Mouse (Mus musculus) B cell, adult (primary cell): ENCODE measurements around the gene Sertad4. TPM values are rescaled to one million over a fixed set of nuclear protein-coding genes. Genes with fewer than 3 reads are reported as not detected.

ENCODE experiments used
- total RNA-seq: library from RNA; stranded (reverse); gene quantifications from 4 replicates; pipeline ENCODE4 v1.2.4, GENCODE M21; 2023; ENCODE audit not compliant: inconsistent age

Gene Sertad4
- 0.21 to 0.83 TPM (median 0.29 TPM) in 4 replicates for total RNA-seq

GRCm38 (mm10) chr1:192855474-192856230 lies at the start of gene Sertad4:
Gene Sertad4, minus strand, starts transcription at chr1:192855756.

Other genes starting within 250 kb of the Sertad4 start
- 6.3 to 7.5 TPM (median 6.5 TPM) in 4 replicates for gene Hhat, start 84.5 kb downstream of the Sertad4 start, total RNA-seq
- gene Syt14, start 180.0 kb upstream of the Sertad4 start, total RNA-seq: not detected in 4 replicates